Mouse (Mus musculus) CD4-positive, CD25-positive, alpha-beta regulatory T cell, adult 2 months (primary cell): ENCODE measurements around the gene Wasl.

Source experiments
- DNase-seq: peaks from one replicate; pipeline ENCODE4 v3.0.0-alpha.2; 2012; ENCODE audit warnings: low read depth, low spot score

Gene Wasl

DNA sequence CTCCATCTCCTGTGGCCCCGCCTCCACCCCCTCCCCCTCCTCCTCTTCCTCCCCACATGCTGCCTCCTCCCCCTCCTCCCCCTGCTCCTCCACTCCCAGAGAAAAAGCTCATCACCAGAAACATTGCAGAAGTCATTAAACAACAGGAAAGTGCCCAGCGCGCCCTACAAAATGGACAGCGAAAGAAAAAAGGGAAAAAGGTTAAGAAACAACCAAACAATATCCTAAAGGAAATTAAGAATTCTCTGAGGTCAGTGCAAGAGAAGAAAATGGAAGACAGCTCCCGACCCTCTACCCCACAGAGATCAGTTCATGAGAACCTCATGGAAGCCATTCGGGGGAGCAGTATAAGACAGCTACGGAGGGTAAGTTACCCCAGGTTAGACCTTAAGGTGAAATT, 60.5 kb downstream of the Wasl start:
- no peak for DNase-seq

DNA sequence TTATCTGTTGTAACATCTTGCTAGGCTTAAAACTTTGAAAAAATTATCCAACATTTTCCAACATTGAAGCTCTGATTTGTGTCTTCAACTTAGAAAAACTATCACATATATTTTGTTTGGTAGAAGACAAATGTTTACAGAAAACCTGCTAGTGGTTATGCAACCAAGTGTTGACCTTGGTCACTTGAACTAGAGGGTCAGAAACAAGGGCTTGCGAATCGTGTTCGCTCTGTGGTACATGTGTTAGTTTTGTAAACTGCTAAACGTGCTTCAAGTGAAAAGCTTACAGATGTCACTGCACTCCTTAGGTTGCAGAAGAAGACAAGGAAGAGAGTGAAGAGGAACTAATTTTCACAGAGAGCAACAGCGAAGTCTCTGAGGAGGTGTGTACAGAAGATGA, 61.8 kb downstream of the Wasl start:
- DNase-seq: no peak

DNA sequence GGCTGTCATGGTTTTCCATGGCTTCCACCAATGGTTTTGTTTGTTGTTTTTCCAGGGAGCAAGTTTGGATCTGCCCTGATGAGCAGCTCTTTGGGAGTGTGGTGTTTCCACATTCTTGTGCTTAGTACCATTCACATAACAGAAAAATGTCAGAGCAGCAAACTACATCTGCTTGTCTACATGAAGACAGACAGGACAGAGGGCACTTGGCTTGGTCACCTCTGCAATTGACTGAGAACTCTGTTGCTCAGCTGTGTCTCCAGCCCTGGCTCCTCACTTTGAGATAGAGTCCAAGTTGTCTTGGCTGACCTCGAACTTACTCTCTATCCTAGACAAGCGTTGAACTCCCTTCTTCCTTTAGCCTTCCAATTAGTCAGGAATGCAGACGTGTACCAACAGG, 62.5 kb downstream of the Wasl start:
- DNase-seq: no peak

DNA sequence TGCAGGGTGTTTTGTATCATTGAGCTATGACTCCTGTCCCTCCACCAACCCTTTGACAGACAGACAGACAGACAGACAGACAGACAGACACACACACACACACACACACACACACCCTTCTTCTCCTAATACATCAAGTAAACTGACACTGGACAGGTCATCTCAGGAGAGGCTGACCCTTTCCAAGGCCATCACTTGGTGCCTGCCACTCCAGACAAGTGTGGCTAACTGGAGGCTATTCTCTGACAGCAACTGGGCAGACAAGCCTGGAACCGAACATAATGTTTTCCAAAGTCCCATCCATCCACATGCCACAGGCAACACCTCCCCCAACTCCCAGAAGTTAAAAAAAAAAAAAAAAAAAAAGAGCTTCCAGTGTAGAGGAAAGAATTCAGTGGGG, 63.1 kb downstream of the Wasl start:
- DNase-seq: no peak

DNA sequence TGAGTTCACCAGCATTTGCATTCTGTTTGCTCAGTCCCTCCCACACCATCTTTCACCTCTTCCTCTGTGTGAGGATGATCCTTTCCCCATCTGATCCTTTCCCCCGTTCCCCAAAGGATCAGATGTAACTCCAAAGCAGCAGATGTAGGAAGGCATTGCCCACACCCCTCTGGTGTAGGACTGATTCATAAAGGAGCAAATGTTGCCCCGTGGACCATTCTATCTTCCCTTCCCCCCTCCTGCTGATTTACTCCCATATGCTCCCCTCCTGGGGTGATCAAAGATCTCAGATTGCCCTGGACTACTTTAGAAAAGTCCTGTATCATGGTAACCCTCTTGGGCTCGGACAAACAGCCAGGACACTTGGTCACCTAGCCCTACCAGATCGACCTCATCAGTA, 64.1 kb downstream of the Wasl start:
- DNase-seq: no peak

DNA sequence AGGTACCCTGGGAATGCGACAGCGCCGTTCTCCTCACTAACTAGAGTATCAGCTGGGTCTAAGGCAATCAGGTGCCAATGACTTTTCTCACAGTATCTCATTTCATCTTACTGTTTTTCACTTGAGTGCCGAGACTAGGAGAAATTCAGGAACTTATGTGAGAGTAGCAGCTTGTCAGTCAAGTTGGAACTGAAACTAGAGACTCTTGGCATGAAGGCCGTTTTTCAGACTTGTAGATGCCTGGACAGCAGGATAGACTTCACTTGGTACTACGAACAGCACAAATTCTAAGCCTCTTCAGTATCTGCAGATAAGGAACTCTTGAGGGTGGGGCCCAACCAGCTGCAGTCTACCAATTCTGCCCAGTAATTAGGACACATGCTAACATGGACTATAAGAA, 64.7 kb downstream of the Wasl start:
- no peak for DNase-seq

DNA sequence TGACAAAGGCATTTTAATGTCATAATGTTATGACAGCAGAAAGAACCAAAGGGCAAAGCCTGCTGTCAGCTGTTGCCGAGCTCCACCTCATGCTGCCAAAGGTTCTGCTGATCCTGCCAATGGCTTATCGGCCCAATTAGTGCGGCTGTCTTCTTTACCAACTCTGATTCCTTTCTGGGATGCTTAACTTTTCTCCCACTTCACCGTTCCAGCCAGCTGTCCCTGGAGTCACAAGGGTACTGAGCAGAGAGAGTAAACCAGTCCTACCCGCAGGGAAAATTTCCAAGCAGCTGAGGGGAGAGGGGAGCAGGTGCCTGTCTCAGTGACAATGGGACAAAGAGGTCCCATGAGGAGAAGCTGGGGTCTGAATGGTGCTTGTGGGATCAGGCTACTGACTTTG, 65.2 kb downstream of the Wasl start:
- DNase-seq: no peak

DNA sequence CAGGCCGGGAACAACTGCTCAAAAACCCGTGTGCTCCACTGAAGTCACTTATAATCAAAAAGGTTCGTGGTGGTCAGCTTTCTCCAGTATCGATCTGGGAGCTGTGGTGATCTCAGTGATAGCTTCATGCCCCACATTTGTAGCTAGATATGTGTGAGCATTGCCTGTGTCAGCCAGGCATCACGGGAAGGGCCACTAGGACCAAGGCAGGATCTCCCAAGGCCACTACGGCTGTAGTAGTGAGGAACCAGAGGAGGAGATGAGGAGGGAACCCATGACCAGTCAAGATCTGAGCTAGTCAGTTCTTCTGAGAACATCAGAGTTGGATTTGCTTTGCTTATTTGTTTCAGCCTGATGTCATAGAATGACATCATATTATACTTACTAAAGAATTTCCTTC, 65.6 kb downstream of the Wasl start:
- no peak for DNase-seq

DNA sequence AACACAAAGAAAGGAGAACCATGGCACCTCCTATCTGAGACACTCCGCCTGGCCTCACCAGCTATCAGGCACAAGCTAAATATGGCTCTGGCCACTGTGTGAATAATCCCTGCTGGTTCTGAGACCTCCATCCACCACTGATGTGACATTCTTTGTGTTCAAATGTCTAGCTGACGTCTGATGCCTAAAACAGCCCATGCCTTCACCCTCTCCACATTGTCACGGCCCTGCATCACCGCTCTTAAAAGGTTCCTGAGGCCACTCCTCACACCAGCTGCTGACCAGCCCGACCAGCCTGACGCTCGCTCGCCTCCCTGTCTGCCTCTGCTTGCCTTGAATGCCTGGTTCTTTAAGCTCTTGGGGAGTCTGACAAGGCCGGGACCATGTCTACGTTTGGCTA, 67.3 kb downstream of the Wasl start, which contains the start of gene Lmod2:
Gene Lmod2, plus strand, starts transcription at position 263 of the 400 bp plus-strand sequence.
- no peak for DNase-seq

DNA sequence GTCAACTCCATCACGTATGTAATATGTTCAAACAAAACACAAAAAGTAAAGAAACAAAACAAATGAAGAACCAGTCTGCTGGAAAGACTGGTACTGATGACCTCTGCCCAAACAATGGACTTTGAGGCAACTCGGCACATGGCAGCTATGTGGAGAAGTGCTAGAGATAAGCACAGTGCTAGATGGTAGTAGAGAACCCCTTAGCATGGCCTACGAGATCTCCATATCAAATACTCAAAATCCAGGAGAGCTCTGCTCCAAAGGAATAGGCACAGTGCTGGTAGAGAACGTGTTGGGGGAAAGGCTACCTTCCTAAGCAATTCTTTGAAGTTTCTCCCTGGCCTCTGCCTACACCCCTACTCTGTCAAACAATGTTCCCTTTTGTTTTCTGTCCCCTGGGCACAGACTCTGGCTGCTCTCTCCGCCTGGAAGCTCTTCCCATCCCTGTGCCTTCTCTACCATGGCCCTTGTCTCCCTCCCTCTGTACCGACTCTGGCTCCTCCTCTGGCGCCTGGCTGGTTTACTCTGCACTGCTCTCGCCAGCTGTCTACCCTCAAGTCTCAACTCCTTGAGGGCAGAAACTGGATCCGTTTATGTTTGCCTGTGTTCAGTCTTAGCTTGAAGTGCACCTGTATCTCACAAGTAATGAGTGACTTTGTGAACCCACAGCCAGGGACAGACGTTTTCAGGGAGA, 73.1 kb downstream of the Wasl start:
- no peak for DNase-seq

DNA sequence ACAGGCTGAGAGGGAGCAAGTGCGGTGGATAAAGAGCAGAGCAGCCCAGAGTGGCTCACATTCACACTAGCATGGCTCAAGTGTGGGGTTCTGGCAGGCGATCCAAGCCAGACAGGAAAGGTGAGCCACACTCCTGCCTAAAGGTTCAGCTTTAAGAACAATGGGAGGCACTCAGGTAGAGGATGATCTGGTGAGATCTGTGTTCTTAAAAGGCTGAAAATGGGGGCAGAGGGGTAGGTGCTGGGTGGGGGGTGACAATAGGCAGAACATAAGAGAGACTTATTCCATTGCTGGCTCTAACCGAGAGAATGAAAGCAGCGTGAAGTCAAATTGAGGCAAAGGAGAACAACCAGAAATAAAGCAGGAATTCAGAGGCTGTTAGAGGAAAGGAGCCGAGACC, 74.5 kb downstream of the Wasl start:
- no peak for DNase-seq

DNA sequence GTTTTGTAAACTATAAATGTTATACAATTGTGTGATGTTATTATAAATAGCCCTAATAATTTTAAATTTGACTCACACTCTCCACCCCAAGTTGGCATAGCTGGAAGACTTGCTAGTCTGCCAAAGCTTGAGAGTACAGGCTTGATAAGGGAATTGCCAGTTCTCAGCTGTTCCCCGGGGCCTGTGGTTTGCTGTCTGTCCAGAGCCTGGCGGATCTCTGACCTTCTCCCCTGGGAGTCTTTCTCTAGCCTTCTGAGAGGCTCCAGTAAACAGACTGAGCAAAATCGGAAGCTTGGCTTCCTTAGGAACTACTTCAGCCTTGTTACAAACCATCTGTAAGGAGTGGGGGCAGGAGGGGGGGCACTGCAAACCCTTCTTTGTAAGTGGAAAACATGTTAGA, 77.9 kb downstream of the Wasl start:
- DNase-seq: no peak

DNA sequence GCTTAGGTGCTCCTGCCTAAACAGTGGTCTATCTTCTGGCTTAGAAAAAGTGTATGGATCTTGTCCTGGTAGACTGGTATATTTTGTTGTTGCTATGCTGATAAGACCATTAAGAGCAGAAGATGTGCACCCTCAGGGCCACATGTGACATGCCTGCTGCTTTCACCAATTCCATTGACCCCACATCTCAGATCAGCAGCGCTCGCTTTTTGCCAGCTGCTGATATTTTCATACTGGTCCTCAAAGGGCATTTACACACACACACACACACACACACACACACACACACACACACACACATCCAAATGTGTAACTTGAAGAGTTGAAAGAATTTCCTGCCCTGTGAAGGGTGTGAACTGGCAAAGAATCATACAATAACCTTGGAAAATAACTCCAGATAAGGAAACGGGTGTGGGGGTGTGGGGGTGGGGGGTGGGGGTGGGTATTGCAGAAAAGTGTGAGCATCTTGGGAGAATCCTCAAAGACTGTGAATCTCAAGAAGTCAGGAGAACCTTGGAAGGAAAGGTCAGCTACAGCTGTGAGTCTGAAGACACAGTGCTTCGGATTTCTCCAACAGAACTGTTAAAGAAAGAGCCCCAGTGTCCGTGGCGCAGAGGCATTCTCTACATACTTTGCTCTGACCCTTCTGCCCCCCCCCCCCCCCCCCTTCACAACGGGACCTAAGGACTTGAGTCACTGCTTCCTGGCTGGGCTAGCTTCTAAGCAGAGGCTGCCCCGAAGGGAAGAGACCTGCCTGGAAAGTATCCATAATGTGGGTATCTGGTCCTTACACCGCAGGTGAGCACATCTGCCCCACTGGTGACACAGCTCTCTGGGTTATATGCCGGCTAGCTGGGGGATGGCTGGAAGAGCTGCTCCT, 79.1 kb downstream of the Wasl start:
- DNase-seq: no peak

DNA sequence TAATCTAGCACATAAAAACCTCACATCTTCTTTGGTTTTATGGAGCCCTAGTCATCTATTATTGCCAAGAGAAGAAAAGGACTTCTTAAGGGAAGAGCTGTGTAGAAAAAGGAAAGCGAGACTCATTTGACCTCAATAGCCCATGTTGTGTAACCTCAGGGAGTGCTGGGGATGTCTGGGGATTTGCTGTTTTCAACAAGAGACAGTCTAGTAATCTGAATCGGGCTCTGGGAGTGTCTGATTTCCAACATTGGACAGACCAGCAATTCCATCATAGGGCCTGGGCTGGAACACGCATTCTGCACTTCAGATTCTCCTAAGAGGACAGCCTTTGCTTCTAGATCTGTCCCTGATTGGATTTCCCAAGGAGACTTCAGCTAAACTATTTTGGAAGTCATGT, 81.4 kb downstream of the Wasl start:
- no peak for DNase-seq

DNA sequence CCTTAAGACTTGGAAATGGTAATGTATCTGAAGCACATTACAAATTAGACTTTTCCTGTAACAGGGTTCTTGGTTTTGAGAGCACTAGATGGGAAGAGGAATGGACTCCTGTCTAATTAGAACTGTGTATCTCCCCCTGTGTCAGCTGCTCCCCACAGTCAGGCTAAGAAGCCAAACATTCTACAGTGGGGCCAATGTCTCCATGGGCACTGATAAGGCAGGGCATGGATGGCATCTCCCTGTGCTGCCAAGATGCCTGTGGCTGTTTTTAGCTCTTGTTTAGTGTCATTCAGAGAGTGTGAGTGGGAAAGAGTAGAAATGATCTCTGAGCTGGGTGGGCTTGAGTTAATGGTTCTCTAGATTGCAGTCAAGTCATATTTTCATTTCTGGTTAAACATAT, 91.5 kb downstream of the Wasl start:
- no peak for DNase-seq

DNA sequence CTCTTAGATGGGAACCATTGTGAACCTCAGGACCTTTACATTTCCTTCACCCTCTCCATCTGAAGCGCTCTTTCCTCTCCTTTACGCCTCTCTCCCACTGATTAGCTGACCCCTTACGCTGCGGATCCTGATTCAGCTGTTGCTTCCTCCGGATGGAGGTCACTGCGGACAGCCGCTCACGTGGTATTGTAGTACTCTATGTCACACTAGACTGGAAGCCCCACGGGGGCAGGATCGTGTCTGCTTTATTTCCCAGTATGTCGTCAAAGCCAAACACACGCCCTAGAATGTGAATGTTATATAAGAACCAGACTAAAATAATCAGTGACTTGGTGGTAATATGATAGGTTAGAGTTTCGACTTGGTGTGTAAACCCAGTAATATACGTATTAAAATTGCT, 92.4 kb downstream of the Wasl start:
- DNase-seq: no peak

DNA sequence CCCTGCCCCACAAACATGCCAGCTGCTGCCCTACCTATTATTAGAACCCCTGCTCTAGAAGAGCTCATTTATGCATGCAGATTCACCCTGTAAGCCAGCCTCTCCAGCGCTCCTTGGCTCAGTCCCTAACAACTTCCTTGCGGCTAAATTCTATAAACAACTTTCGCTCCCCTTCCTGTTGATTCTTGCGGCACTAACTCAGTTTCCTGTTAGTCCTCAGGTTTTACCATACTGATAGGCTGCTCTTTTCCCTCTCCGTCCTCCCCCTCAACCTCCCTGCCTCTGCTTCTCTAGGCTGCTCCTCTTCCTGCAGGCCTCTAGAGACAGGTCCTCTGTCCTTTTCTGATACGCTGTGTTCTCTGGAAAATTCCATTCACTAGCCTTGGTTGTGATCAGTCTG, 93.7 kb downstream of the Wasl start:
- no peak for DNase-seq

DNA sequence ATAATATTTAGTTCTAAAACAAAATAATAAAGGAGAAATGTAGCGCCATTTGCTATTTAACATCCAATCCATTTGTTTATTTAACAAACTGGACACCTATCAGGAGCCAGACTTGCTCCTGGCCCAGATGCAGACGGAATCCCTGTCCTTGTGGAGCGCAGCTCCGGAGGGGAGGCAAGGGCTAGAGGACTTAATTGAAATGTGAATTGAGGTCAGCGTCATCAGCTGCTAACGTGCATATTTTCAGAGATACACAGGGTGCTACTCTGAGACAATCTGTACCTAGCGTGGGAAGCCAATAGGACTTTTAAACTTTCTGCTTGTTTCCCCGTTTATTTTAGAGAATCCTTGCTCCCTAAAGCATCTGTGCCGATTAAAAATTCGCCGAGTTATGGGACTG, 94.5 kb downstream of the Wasl start:
- no peak for DNase-seq

DNA sequence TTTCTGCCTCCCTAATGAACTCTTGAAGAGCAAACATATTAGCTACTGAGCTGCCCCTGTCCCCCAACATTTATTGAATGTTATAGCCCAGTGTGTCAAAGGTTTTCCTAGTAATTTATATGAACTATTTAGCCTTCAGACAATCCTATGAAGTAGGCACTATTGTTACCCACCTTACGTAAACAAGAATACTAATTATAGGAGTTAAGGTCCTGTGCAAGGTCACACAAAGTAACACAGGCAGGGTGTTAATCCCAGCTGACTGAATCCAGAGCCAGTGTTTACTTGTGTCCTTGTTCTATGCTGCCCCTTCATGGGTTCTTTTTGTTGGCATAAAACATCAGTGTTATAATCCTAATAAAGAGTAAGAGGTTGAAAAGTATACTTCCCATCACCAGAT, 95.1 kb downstream of the Wasl start:
- DNase-seq: no peak

DNA sequence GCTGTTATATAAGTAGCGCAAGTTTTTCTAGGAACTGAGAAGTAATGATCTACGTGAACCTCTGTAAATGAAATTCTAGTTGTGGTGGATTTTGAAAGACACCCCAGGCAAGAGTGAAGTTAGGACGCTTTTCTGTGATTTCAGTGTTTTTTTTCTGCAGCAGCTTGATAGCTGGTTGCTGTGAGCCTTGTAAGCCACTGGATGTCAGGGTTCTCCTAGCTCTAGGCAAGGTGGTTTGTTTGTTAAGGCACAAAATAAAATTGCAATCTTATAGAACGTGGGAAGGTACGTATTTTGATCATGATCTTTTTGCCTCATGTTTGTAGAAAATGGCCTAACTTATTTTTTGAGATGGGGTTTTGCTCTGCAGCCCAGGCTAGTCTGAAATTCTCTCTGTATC, 95.8 kb downstream of the Wasl start:
- DNase-seq: no peak

DNA sequence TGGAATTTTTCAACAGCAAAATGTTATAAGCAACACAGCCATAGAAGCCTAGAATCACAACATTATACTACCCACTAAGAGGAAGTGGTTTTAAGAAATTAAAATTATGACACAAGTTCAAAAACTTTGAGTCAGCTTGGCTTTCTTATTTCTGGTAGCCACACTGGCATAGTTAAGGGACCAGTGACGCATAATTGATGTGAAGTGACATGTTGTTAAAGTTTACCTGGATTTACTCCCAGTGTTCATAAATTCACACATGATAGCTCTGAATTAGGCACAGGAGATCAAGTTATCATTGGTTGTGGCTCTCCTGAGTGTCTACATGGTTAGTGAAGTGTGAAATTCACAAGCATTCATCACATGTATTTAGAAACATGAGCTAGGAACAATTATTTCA, 99.9 kb downstream of the Wasl start:
- no peak for DNase-seq

DNA sequence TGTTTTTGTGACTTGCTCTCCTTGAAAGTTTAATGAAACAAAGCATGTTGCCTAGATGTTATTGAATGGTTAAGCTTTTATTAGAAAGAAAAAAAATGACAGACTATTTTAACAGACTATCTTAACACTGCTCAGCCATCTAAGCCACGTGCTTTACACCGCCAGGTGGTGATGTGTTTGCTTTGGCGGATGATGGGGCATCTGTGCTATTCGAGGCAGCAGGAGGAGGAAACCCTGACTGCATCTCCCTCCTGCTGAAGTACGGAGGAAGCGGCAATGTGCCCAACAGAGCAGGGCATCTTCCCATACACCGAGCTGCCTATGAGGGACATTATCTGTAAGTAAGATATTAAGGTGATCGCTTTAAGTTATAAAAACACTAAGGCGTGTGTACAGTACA, 100.7 kb downstream of the Wasl start:
- no peak for DNase-seq
